Mouse (Mus musculus) embryonic facial prominence, embryonic 15.5 days (tissue): ENCODE data around the gene Aqp3. TPM values are rescaled to one million over a fixed set of nuclear protein-coding genes. Genes with fewer than 3 reads are reported as not detected.

Experiments
- ATAC-seq: fragments of 200-750 bp; cut with Nextera tagmentation; 2 replicates; pipeline ENCODE4 v1.8.0; 2017; ENCODE audit warnings: low read depth, moderate TSS enrichment; ENCODE audit not compliant: insufficient number of reproducible peaks, low FRiP score, low TSS enrichment
- H3K27ac ChIP-seq: fragments of 300-500 bp; sonication (generic); replicated peaks from 2 replicates; pipeline ENCODE4 v1.5.1; 2015; ENCODE audit warnings: mild to moderate bottlenecking, inconsistent platforms
- H3K27me3 ChIP-seq: fragments of 300-500 bp; sonication (generic); 2 replicates; pipeline ENCODE4 v1.6.1; 2015; ENCODE audit warnings: inconsistent platforms
- H3K36me3 ChIP-seq: fragments of 300-500 bp; sonication (generic); 2 replicates; pipeline ENCODE4 v1.6.1; 2015; ENCODE audit warnings: mild to moderate bottlenecking, inconsistent platforms
- H3K4me1 ChIP-seq: fragments of 300-500 bp; sonication (generic); 2 replicates; pipeline ENCODE4 v1.6.1; 2015; ENCODE audit warnings: inconsistent platforms
- H3K4me2 ChIP-seq: fragments of 300-500 bp; sonication (generic); replicated peaks from 2 replicates; pipeline ENCODE4 v1.6.1; 2015; ENCODE audit warnings: mild to moderate bottlenecking, inconsistent platforms
- H3K4me3 ChIP-seq: fragments of 300-500 bp; sonication (generic); replicated peaks from 2 replicates; pipeline ENCODE4 v1.5.1; 2015; ENCODE audit warnings: mild to moderate bottlenecking, inconsistent platforms
- H3K9ac ChIP-seq: fragments of 300-500 bp; sonication (generic); 2 replicates; pipeline ENCODE4 v1.6.1; 2015; ENCODE audit warnings: inconsistent platforms
- H3K9me3 ChIP-seq: fragments of 300-500 bp; sonication (generic); replicated peaks from 2 replicates; pipeline ENCODE4 v1.6.1; 2016; ENCODE audit warnings: inconsistent platforms
- WGBS: fragments of 180-500 bp; shearing (Covaris S2); methylation state at CpG from one replicate; pipeline ENCODE4 v1.1.7; 2015; 5-methylcytosine and 5-hydroxymethylcytosine counted together
- polyA plus RNA-seq: library from polyadenylated mRNA; unstranded; fragments of >200 nt; fragmentation: Nextera tagmentation; extraction: Ambion mirVana; gene quantifications from 2 replicates; pipeline ENCODE4 v1.2.1, GENCODE M21; 2015

Gene Aqp3
- polyA plus RNA-seq: 88.7 and 94.8 TPM in 2 replicates

DNA sequence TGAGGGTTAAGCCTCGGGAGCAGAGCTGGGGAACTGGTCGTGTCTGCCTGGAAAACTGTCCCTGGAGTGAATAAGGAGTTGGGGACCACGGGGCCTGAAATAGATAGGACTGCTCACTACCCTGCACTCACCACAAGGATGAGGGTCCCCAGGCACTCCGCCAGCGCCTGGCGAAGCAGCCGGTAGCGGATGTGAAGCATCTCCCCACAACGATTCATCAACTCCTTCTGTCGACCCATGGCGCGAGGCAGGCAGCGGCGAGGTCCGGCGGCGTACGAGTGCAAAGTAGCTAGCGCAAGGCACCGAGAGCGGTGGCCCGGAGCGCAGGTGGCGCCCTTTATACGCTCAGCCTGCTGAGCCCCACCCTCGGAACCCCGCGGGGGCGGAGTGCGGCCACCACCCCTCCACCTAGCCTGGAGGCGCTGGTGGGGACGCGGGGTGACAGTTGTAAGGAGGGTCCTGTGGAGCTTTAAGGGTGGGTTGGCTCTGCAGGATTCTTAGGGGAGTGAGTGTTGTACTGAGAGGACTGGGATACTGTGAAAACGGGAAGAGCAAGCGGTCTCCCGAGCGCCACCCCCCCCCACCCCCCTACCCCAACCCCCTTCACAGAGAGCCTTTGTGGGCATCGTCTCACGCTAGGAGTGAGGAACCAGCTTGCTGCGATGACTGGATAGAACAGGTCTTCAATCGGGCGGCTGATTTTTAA is at the start of gene Aqp3:
Gene Aqp3, minus strand, starts transcription at position 313 of the 706 bp plus-strand sequence.
- peaks cover 20% of the 10 kb centered on the region for H3K4me1 ChIP-seq
- H3K9me3 ChIP-seq: no peaks in the 10 kb centered on the region
- no peak for ATAC-seq
- H3K4me2 ChIP-seq: peak within 1 kb of the TSS; percentile 90
- H3K27me3 ChIP-seq: peaks cover 19% of the 10 kb centered on the region; the same call in 1 of the 2 replicates
- H3K9ac ChIP-seq: peak within 1 kb of the TSS; percentile 23; the same call in 1 of the 2 replicates
- H3K4me3 ChIP-seq: peak within 1 kb of the TSS; percentile 46
- whole genome bisulfite sequencing: under 1% methylated on average over 42 of the region's 42 CpGs
- H3K36me3 ChIP-seq: no peaks in the 10 kb centered on the region
- peak within 1 kb of the TSS; percentile 60 for H3K27ac ChIP-seq

DNA sequence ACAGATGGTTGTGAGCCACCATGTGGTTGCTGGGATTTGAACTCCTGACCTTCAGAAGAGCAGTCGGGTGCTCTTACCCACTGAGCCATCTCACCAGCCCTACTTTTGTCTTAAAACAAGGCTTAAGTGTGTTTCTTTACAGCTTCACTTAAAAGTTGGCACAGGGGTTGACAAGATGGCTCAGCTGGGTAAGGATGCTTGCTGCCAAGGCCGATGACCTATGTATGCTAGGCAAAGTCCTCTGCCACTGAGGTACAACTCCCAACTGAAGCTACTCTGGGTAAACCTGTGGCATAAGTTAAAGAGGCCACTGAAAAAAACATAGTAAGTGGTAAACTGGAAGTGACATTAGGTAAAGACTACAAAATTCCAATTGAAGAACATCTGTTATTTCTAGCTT is 44.6 kb upstream of the Aqp3 start:
- Histone ChIP-seq H3K9ac (no peak overlapping the region), H3K4me2 (no peak overlapping the region), H3K27ac (no peak overlapping the region), H3K4me3 (no peak overlapping the region), H3K27me3 (no peaks in the 10 kb centered on the region), H3K36me3 (0 out of 2 replicates have a peak, but pooled peaks cover 17% of the 10 kb centered on the region), H3K4me1 (peaks cover 3% of the 10 kb centered on the region; the same call in 1 of the 2 replicates), H3K9me3 (no peaks in the 10 kb centered on the region)
- no peak for ATAC-seq
- 91% methylated on average over 2 of the region's 2 CpGs for WGBS

DNA sequence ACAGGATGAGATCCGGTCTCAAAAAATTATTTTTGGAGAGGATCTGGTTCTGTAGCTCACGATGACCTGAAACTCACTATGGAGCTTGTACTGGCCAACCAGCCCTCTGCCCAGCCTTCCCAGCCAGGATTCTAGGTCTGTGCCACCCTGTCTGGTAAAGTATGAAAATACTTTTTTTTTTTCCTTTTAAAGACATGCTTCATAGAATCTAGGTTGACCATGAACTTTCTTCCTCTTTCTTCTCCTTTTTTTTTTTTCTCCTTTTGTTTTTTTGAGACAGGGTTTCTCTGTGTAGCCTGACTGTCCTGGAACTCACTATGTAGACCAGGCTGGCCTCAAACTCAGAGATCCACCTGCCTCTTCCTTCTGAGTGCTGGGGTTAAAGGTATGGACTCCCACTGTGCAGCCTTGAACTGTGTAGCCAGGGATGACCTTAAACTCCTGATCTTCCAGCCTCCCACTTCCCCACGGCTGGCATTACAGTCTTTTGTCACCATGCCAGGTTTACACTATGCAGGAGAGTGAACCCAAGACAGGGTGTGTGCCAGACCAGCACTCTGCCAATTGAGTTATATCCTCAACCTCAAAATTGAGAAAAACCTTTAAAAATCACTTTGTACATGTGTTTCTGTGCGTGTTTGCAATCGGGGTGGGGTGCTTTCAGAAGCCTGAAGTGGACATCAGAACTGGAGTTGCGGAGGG is 42.3 kb upstream of the Aqp3 start:
- Histone ChIP-seq H3K27ac (no peak overlapping the region), H3K36me3 (0 out of 2 replicates have a peak, but pooled peaks cover 17% of the 10 kb centered on the region), H3K27me3 (no peaks in the 10 kb centered on the region), H3K9ac (no peak overlapping the region), H3K4me1 (peaks cover 8% of the 10 kb centered on the region; the same call in 1 of the 2 replicates), H3K4me3 (no peak overlapping the region), H3K9me3 (no peaks in the 10 kb centered on the region), H3K4me2 (no peak overlapping the region)
- ATAC-seq: no peak
- WGBS: 84% methylated on average over 6 of the region's 6 CpGs

DNA sequence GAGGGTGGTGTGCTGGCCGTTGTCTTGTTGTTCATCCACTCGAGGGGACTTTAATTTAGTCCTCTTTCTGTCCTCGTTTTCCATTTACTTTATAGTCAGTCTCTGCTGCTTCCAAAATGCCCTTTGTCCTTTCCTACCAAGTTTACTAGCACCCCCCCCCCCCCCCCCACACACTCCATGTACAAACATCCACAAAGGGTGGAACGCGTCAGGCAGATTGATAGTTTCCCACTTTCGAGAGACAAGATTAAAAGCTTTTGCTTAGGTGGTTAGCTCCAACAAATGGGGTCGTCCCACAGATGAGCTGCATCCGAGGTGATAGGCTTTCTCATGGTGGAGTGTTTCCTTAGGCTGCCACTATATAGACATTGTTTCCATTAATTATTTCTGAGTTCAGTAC is 38.8 kb upstream of the Aqp3 start:
- no peak for ATAC-seq
- H3K4me2 ChIP-seq: peak overlapping the region; percentile 66
- peak overlapping the region; percentile 96 for H3K9ac ChIP-seq
- H3K27ac ChIP-seq: peak overlapping the region; percentile 98
- no peaks in the 10 kb centered on the region for H3K27me3 ChIP-seq
- 0 out of 2 replicates have a peak, but pooled peaks cover 17% of the 10 kb centered on the region for H3K36me3 ChIP-seq
- WGBS: under 1% methylated on average over 8 of the region's 8 CpGs
- H3K9me3 ChIP-seq: no peaks in the 10 kb centered on the region
- peak overlapping the region; percentile 89 for H3K4me3 ChIP-seq
- H3K4me1 ChIP-seq: peaks cover 11% of the 10 kb centered on the region

DNA sequence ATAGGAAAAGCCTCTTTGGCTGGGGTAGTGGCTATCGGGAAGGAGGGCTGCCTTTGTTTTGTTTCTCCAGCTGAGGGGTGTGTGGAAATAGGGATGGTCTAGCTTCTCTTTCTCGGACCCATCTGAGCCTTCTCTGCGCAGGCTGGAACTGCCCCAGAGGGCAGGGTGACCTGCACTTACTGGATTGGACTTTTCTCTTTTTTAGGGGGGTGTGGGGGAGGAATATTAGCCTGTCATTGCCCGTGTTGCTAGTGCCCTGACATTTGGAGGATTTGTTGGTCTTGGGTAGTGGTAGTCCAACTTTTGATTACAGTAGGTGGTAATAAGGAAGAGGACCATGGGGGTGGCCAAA is 38.4 kb upstream of the Aqp3 start:
- Histone ChIP-seq H3K4me1 (peaks cover 11% of the 10 kb centered on the region), H3K27ac (peak overlapping the region; percentile 98), H3K9ac (peak overlapping the region; percentile 96), H3K4me3 (peak overlapping the region; percentile 89), H3K27me3 (no peaks in the 10 kb centered on the region), H3K4me2 (peak overlapping the region; percentile 66), H3K36me3 (0 out of 2 replicates have a peak, but pooled peaks cover 15% of the 10 kb centered on the region), H3K9me3 (no peaks in the 10 kb centered on the region)
- ATAC-seq: 0 out of 2 replicates have a peak, but pooled peaks have one; percentile 2
- WGBS: 0% methylated on average over 4 of the region's 4 CpGs

DNA sequence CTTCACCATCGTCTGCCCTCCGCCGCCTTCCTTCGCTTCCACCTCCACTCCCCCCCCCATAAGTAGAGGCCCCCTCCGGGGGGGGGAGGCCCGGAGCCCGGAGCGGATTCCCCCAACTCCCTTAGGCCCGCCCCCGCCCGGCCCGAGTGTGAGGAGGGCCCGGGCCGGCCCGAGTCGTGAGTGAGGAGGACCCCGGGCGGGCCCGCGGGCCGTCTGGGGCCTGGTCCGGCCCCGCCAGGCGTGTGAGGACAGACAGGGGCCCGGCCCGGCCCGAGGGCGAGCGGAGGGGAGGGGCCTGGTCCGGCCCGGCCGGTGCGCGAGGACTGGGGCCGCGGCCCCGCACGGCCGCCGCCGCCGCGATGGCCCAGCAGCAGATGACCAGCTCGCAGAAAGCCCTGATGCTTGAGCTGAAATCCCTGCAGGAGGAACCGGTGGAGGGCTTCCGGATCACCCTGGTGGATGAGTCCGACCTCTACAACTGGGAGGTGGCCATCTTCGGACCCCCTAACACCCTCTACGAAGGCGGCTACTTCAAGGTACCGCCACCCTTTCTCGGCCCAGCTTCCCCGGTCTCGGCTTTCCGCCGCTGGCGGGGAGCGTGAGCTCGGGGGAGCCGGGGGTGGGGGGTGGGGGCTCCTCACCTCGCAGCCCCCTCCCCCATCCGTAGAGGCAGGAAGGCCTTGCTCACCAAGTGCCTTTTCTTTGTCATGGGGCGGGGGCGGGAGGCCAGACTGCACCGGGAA is 37.9 kb upstream of the Aqp3 start, which contains the start of gene Ube2r2:
Gene Ube2r2, plus strand, starts transcription at position 33 of the 743 bp plus-strand sequence.
- Histone ChIP-seq H3K9ac (peak within 1 kb of the TSS; percentile 96), H3K4me2 (peak within 1 kb of the TSS; percentile 66), H3K27ac (peak within 1 kb of the TSS; percentile 98), H3K9me3 (no peaks in the 10 kb centered on the region), H3K36me3 (0 out of 2 replicates have a peak, but pooled peaks cover 10% of the 10 kb centered on the region), H3K27me3 (no peaks in the 10 kb centered on the region), H3K4me3 (peak within 1 kb of the TSS; percentile 89), H3K4me1 (peaks cover 11% of the 10 kb centered on the region)
- peak; percentile 77 for ATAC-seq
- WGBS: under 1% methylated on average over 64 of the region's 65 CpGs

DNA sequence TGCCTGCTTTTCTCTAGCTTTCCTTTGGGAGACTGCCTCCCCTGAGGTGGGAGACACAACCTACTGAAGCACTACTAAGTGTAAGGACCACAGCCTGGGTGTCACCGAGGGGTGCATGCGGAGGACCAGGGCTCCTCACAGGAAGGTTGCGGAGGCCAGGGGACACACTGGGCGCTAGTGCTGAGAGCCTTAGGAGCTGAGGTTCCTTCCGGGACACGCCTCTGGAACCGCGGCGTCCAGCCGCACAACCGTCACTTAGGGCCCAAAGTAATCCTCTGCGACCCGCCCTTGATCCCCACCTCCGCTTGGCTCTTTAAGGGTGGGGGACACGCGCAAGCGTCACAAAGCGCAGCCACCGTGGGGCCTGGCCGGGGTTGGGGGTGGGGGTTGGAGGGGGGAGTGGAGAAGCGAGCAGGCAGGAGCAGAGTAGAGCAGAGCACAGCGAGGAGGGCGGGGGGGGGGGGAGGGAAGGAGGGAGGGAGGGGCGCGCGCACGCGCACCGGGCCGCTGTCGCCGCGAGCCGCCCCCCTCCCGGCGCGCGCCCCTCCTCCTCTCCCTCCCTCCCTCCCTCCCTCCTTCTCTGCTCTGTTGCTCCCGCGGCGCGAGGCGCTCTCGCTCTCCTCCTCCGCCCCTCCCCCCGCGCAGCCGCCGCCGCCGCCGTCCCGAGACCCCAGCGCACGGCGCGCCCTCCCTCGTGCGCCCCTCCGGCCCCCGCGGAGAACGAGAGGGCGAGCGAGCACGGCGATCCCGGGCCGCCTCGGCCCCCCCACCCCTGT is 37.1 kb upstream of the Aqp3 start:
- H3K9ac ChIP-seq: peak overlapping the region; percentile 96
- peaks cover 11% of the 10 kb centered on the region for H3K4me1 ChIP-seq
- peak overlapping the region; percentile 98 for H3K27ac ChIP-seq
- 0 out of 2 replicates have a peak, but pooled peaks cover 6% of the 10 kb centered on the region for H3K36me3 ChIP-seq
- no peaks in the 10 kb centered on the region for H3K9me3 ChIP-seq
- H3K4me3 ChIP-seq: peak overlapping the region; percentile 89
- ATAC-seq: peak; percentile 94
- no peaks in the 10 kb centered on the region for H3K27me3 ChIP-seq
- 0% methylated on average over 31 of the region's 70 CpGs for WGBS
- H3K4me2 ChIP-seq: peak overlapping the region; percentile 66

DNA sequence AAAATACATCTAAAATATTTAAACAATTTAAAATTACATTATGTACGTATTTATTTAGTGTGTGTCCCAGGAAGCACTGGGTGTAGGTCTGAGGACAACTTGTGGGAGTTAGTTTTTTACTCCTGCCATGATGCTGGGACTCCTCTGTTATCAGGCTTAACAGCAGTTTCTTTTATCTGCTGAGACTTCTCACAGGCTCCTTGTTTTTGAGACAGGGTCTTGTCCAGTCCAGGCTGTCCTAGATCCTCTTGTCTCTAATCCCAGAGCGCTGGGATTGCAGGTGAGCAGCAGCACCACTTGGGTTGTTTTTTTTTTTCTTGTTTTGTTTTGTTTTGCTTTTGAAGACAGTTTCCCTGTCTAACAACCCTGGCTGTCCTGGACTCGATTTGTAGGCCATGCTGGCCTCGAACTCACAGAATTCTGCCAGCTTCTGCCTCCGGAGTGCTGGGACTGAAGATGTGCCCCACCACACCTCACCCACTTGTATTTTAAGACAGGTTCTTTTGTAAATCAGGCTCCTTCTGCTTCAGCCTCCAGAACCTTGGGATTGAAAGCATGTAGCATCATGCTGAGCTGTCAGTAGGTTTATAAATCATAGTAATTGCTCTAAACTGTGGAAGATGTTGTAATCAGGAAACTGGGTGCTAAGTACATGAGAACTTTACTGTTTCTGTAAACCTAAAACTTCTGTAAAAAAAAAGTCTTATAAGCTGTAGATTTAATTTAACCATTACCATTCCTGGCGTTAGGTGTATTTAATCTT is 35.7 kb upstream of the Aqp3 start:
- H3K9me3 ChIP-seq: no peaks in the 10 kb centered on the region
- WGBS: 71% methylated on average over 6 of the region's 6 CpGs
- H3K4me2 ChIP-seq: no peak overlapping the region
- 0 out of 2 replicates have a peak, but pooled peaks cover 3% of the 10 kb centered on the region for H3K36me3 ChIP-seq
- ATAC-seq: no peak
- H3K27me3 ChIP-seq: no peaks in the 10 kb centered on the region
- H3K9ac ChIP-seq: no peak overlapping the region
- no peak overlapping the region for H3K27ac ChIP-seq
- peaks cover 11% of the 10 kb centered on the region for H3K4me1 ChIP-seq
- no peak overlapping the region for H3K4me3 ChIP-seq

DNA sequence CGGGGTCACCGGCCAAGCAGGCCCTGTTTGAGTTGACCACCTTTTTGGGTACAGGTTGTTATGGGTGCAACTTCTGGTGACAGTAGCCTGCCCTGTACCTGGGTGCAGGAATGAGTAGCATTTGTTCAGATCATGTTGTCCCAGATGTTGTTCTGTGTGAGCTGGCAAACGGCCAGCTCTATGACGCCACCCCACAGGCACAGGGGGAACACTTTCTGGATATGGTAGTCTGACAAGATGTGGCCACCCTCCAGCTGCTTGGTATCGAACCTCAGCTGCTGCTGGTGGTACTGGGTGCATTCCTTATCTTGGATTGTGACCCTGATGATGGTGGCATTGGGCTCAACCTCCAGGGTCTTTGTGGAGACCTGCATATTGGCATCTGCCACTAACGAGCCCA is 34.5 kb upstream of the Aqp3 start:
- no peak overlapping the region for H3K9ac ChIP-seq
- no peak overlapping the region for H3K4me3 ChIP-seq
- no peaks in the 10 kb centered on the region for H3K36me3 ChIP-seq
- H3K4me1 ChIP-seq: peaks cover 11% of the 10 kb centered on the region
- H3K9me3 ChIP-seq: no peaks in the 10 kb centered on the region
- no peak overlapping the region for H3K4me2 ChIP-seq
- H3K27me3 ChIP-seq: no peaks in the 10 kb centered on the region
- no peak for ATAC-seq
- H3K27ac ChIP-seq: no peak overlapping the region
- whole genome bisulfite sequencing: 61% methylated on average over 6 of the region's 6 CpGs

DNA sequence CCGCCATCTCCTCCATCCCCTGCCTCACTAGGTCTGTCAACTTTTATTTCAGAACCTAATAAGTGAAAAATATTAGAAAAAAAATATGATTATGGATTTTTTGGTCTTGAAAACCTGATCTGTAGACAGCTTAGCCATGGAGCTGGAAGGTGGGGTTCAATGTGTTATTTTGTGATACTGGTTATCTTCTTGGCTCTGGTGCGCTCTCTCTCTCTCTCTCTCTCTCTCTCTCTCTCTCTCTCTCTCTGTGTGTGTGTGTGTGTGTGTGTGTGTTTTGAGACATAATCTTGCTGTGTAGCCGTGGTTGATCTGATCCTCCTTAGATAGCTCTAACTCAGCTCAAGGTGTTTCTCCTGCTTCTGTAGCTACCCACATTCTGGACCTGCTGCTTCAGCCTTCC is 31.9 kb upstream of the Aqp3 start:
- Histone ChIP-seq H3K36me3 (no peaks in the 10 kb centered on the region), H3K4me3 (no peak overlapping the region), H3K27ac (no peak overlapping the region), H3K4me2 (no peak overlapping the region), H3K9me3 (no peaks in the 10 kb centered on the region), H3K9ac (no peak overlapping the region), H3K27me3 (no peaks in the 10 kb centered on the region), H3K4me1 (peaks cover 6% of the 10 kb centered on the region)
- 88% methylated on average over 3 of the region's 3 CpGs for WGBS
- no peak for ATAC-seq
